Mouse (Mus musculus) gastrocnemius, adult 18-20 months (tissue): ENCODE measurements around the gene Fam122a. TPM values are rescaled to one million over a fixed set of nuclear protein-coding genes. Genes with fewer than 3 reads are reported as not detected.

Experiments used
- DNase-seq: peaks from one replicate; pipeline ENCODE4 v3.0.0; 2021; ENCODE audit warnings: low spot score
- total RNA-seq, 2 experiments: library from RNA; stranded (reverse); gene quantifications; 2 replicates each; pipeline ENCODE4 v1.2.3; 2021

The Fam122a gene
- total RNA-seq, 2 experiments from 2014 or later, result 23.4 to 25.1 TPM

DNA sequence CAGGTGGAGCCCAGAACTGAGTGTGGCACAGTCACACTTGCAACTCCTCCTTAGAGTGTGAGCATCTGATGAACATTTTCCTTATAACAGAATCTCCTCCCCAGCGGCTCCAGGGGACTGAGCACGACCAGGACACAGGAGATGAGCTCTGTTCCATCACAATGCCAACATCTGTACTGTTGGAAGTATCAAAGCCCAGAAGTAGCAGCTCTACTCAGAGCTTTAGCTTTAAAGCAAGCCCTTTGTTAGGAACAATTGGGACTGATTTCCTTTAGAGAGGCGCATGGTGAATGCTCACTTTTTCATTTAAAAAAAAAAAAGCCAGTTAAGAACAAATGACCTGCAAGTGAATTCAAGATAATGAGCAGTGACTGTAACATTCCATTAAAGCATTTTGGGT, 14.7 kb upstream of the Fam122a start:
- no peak for DNase-seq

- DNase-seq, result no peak
Measured at GRCm38 (mm10) chr19:24490275-24490674, 13.1 kb upstream of the Fam122a start.

DNA sequence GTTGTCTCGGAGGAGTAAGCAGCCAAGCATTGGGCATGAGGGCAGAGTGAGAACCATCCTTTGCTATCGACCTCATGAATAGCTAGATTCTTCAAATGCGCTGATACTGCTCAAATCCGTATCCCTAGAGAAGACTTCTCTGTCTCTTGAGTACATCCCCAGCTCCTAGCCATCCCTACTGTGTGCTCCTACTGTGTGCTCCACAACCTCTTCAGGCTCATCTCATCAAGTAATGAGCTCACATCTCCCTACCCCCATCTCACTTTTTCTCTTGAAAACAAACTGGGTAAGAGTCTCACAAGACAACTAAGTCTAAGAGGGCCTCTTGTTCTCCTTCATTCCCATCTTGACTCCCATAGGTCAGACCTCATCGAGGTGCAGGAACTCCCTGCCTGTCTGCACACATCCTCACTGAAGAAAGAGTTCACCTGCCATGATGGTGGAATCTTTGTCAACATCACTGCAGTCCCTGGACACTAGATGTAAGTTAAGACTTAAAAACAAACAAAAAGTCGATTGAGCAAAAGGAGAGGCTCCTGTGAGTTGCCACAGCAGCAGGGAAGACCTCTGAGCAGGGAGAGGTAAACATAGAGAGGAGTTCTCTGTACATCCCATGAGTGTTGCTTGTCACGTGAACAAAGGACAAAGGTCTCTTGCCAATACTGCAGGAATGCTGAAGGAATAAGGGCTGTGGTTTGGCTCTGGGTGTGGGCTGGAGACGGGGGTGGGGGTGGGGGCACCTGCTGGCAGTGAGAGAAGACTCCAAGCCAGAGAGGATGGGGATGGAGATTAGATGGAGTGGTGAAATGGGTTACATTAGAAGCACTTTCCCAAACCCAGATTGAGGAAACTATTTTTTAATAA, 9.5 kb upstream of the Fam122a start:
- DNase-seq, result no peak

DNA sequence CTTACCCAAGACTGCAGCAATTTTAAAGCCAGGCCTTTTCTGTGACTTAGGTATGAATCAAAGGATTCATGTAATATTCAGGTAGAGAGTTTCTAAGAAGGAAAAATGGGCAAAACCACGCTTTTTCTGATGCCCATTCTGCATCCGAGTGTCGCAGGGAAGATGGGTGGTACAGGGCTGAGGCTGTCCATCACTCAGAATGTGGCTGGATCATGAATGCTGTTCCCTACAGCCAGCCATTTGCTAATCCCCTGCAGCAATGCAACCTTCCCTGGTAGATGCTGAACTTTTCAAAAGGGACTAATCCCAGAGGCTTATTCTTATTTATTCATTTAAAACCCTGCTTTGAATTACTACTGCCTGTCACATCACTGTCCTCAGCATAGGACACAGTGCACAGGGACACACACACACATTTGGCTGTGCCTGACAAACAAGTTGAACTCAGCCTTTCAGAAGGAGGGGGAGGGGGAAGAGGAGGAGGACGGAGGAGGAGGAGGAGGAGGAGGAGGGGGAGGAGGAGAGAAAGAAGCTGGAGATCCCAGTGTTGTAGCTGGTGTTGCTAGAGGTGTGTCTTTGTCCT, 7.5 kb upstream of the Fam122a start:
- DNase-seq, result no peak

- DNase-seq, result no peak
Measured at GRCm38 (mm10) chr19:24480916-24481315, 3.8 kb upstream of the Fam122a start.

- DNase-seq, result no peak
Measured at GRCm38 (mm10) chr19:24476461-24476860, 695 bp downstream of the Fam122a start.

DNA sequence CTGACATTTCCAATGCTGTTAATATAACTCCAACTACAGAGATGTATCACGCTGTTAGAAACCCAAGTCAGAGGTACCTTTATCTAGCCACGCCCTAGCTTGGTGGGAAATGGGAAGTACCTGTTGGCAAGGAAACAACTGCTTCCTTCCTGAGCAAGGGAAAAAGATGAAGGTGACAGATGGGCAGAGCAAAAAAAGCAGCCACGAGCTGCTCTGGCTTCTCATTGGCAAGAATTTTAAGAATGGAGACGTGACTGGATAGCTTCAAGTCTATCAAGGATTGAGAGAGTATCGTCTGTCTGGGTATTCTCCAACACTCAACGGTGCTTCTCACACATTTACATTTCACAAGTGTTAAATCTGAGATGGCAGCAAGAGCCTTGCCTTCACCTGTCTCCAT, 1.9 kb downstream of the Fam122a start:
- no peak for DNase-seq

DNA sequence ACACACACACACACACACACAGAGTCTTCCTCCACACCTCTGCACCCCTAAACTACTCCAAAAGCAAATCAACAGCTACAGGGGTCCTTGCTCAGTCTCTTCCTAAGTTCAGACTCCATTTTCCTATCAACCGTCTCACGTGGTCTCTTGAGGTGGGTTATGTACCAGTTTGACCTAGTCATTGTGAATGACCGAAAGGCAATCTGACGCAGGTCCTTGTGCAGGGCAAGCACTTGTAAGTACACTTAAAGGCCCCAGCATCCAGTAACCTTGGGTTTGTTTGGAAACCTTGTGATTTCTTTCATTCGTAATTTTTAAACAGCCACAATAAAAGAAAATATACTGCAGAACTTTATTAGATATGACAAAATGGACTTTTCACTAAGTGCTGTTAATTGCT, 4.6 kb downstream of the Fam122a start:
- no peak for DNase-seq

- DNase-seq, result no peak
Measured at GRCm38 (mm10) chr19:24471538-24471937, 5.6 kb downstream of the Fam122a start.

GRCm38 (mm10) chr19:24469216-24469615, 7.9 kb downstream of the Fam122a start:
- no peak for DNase-seq

DNA sequence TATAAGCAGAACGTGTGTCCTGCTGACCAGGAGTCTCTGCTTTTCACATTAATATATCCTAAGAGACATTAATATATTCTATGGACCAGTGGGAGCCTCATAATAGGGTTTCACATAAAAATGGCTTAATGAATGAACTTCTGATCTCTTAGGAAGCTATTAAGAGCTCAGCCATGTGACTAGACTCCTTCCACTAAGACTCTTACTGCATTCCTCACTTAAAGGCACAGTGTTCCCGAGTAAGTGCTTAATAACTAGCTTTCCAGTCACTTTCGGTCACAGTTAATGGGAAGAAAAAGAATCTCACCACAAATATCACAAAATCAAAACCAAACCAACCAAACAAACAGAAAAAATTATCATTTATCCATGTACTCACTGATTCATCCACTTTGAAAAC, 8.5 kb downstream of the Fam122a start:
- DNase-seq, result no peak

DNA sequence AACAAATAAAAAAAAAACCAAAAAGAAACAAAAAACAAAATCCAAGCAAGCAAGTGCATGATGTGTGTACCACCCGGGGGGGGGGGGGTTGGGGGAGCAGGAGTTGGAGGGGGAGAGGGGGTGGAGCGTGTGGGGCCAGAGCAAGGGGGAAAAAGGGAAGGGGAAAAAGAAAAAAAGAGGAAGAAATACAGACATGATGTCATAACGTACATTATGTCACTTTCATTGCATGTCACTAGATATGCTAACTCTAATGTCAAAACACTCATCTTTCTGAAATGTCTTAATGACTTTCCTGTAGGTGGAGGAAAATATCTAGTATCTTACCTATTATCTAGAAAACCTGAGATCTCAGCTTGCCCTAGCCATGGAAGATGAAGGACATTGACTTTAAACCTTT, 14.1 kb downstream of the Fam122a start:
- no peak for DNase-seq

DNA sequence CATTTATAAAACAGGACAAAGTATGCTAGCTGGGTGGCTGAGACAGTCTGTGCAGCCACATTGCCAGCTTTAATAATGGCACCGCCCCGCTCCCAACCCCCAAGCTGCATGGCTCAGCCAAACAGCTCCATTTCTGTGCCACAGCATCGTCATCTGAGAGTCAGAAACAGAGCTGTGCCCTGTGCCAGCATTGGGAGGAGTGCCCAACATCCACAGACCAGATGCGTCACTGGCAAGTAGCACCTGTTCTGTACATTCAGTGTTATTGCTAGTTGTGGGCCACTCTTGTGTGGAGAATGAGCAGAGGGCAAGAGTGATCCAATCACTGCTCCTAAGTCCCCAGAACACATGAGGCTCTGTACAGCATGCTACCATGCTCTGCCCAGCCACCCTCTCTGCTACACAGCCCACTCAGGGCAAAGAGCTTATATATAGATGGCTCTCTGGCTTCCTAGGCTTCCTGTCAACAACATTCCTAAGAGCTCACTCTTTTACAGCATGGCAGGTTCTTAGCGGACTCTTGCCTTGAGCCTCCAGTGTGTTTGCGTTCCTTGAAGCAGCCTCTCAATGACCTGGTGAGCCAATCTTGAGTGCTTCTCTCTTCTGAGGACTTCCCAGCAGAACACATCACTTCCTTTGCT, 20.4 kb downstream of the Fam122a start:
- no peak for DNase-seq

GRCm38 (mm10) chr19:24455249-24455960, 21.8 kb downstream of the Fam122a start:
- no peak for DNase-seq

DNA sequence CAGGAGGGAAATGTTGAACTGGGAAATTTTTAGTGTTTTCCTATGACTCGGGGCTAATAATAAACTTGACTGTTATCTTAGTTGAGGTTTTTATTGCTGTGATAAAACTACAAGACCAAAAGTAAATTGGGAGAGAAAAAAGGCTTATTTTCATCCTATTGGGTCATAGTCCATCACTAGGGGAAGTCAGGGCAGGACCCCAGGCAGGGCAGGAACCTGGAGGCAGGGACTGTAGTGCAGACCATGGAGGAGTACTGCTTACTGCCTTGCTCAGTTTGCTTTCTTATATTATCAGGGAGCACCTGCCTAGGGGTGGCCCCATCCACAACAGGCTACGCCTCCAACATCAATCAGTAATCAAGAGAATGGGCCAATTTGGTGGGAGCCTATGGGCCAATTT, 22.7 kb downstream of the Fam122a start:
- no peak for DNase-seq

DNA sequence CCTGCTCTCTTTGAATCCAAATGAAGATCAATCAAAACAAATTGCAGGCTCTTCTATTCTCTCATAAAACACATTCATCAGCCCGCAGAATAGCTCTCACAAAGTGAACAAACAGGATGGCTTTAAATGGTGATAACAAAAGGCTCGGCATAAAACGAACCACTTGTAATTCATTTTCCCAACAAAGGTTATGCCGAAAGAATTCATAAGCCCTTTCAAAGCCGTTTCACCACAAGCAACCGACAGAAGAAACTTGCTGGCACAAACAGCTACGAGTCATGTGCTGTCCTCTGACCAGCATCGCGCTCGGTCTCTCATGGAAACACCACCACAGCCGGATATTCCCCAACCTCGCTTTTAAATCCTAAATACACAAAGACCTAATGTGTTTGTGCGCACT, 23.8 kb downstream of the Fam122a start:
- no peak for DNase-seq

GRCm38 (mm10) chr19:24452441-24452898, 24.7 kb downstream of the Fam122a start:
- no peak for DNase-seq

DNA sequence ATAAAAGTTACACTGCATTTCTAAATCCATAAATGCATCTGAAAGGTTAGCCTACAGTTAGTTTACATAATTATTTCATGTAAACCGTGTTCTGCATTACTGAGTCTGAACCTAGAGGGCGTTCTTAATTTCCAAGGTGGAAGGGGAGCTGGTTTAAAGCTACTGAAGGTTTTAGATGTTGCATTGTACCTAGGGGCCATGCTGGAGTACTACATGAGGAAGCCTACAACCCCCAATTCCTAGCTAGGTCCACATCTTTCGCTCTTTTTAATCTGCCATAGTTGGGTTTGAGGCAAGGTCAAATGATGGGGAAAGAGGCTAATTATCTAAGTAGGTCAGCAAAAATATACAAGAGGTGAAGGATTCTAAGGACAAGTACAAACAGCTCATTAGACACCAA, 25.5 kb downstream of the Fam122a start:
- no peak for DNase-seq

GRCm38 (mm10) chr19:24450740-24451139, 26.4 kb downstream of the Fam122a start:
- no peak for DNase-seq

DNA sequence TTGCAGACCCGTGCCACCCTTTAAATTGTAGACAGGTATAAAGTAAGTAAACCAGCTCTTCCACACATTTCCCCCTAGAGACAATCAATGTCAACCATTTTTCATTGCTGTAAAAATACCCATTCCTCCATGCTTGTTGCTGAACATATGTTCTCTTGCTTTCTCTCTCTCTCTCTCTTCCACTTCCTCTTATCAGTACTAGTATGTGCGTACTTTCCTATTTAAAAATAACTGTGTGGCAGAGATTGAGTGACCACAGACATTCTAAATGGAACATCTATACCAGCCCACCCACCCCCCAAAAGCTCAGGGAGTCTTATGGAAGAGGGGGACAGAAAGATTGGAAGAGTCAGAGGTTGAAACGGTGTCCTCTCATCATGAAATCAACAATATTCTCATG, 32.8 kb downstream of the Fam122a start:
- no peak for DNase-seq

- no peak for DNase-seq
Measured at GRCm38 (mm10) chr19:24439715-24440114, 37.4 kb downstream of the Fam122a start.

DNA sequence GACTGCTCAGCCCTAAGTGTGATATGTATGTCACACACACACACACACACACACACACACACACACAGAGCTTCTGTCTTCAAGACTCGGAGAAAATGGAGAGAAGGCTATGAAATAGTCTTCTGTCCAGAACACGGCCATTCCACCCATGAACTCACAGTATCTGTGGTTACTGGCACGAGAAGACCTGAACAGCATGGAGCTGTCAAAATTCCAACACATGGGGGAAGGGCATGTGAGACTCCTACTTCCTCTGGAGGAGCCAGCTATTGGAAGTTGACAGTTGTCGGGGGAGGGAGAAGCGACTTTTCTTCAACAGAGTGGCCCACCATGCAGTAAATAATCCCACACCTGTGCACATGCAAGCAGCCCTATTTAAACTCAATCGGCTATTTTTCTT, 42.9 kb downstream of the Fam122a start:
- DNase-seq, result no peak
